Mouse (Mus musculus) heart, adult 11 months (tissue): ENCODE data around the gene Lzts3.

Experiments
- DNase-seq: peaks from one replicate; pipeline ENCODE4 v3.0.0; 2022

Gene Lzts3

DNA sequence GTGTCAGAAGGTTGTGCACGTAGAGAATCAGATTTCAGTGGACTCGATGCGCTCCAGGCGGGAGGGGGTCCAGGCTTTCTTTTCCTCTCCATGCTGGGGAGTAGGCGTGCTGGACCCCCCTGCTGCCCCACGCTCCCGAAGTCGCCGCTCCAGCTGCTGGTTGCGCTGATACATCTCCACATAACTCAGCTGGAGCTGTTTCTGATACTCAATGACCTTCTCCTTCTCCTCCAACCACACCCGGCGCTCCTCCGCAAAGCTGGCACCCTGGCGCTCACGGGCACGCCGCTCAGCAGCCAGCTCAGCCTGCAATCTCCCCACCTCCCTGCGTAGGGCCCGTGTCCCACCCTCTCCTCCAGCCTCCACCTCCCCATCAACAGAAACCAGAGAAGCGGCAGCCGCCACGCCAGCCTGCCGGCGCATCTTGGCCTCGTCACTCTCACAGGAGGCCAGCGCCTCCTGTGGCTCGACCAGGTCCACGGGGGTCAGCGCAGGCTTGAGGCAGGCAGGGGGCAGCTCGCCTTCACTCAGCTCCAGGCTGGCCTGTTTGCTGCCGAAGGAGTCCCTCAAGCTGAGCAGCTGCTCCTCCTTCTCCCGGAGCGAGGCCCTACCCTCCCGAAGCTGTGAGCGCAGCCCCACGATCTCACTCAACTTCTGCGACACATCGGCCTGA is 7.7 kb downstream of the Lzts3 start:
- DNase-seq, result peak; percentile 91

DNA sequence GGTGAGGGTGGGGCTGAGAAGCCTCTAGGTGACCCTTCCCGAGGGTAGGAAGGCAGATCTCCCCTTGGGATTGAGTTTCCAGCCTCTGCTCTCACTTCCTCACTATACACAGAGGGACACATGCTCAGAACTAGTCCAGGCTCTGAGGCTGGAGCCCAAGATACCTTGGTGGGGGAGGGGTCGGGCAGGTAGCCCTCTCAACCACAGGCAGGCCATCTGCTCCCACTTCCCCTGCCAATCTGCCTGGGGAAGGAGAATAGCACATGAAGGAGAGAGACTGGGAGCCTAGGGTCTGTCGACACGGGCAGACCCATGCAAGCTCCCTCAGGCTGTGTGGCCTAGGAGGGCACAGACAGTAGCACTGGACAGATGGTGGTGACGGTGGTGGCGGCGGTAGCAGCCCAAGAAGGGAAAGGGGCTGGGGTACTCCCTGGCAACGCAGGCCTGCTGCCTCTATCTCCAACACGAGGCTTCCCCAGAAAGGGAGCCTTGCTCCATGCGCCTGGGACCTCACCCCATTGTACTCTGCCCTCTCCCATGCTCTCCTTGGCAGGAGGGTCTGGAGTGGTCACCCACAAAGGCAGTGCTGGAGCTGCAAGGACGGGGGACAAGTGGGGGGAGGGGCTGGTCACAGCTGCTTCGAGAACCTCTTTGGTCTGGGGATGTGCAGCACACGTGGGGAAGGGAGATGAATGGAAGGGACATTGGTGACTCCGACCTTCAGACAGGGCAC is 8.4 kb downstream of the Lzts3 start:
- no peak for DNase-seq

DNA sequence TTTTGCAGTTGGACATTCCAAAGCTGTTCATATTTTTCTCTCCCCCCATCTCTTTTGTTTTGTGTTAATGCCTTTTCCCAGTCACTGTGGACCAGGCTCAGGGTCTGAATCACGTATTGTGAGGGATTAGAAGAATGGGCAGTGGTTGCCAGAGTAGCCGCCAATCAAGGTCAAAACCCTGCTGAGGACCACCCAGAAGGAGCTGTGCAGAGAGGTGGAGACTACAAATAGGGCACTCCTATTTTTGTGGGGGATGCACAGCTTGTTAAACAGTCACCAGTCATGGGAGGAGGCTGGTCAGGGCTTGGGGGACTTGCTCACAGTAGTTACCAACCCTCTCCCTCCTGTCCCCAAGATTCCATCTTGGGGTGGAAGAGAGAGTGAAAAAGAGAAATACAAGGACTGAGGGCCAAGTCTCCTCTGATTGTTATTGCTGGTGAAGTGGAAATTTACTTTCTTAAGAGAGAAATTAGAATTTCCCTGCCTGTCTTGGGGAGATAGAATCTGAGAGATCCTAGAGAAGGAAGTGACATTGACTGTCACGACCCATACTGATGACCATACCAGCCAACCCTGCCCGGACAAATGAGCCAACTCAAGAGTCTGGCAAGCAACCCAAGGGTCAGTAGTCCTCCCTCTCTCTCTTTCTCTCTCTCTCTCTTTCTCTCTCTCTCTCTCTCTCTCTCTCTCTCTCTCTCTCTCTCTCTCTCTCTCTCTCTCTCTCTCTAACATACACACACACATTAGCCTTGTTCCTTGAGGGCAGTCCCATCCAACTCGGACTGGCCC is 9.5 kb downstream of the Lzts3 start:
- DNase-seq, result no peak

DNA sequence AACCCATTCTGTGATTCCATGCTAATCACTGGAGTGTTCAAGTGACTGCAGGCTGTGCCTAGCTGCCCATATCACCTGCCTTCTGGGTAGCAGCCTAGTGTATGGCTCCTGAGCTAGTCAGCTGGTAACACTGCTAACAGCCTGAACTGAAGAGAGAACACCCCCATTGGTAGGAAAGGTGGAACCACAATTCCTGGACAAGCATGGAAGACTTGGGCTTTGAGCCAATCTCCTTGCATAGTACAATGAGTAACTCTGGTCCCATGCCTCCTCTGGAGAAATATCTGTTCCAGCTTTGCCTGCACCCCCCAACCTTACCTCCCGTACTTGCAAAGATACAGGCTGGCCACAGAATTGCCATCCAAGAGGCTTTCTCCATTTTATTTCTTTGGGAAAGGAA is 10.2 kb downstream of the Lzts3 start:
- no peak for DNase-seq

DNA sequence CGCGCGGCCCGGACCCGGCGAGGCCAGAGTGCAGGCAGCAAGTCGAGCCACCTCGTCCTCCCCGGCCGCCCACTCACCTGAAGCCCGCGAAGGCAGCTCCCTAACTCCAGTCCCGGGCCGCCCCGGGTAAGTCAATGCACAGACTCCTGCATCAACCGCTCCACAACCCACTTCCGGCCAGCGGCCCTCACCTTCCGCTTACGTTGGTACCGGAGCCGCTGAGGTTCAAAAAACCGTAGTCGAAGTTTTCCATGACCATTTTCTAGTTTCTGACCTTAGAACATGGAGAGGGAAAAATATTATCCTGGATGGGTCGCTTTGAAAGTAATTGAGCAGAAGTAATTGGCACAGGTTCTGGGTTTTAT is 12.8 kb downstream of the Lzts3 start, which contains the start of the genes Fastkd5 and Ubox5:
Gene Fastkd5 (minus strand): TSS at position 189 of the 365 bp plus-strand sequence.
Gene Ubox5 (minus strand): TSS at position 200 of the 365 bp plus-strand sequence.
- DNase-seq, result peak; percentile 99

DNA sequence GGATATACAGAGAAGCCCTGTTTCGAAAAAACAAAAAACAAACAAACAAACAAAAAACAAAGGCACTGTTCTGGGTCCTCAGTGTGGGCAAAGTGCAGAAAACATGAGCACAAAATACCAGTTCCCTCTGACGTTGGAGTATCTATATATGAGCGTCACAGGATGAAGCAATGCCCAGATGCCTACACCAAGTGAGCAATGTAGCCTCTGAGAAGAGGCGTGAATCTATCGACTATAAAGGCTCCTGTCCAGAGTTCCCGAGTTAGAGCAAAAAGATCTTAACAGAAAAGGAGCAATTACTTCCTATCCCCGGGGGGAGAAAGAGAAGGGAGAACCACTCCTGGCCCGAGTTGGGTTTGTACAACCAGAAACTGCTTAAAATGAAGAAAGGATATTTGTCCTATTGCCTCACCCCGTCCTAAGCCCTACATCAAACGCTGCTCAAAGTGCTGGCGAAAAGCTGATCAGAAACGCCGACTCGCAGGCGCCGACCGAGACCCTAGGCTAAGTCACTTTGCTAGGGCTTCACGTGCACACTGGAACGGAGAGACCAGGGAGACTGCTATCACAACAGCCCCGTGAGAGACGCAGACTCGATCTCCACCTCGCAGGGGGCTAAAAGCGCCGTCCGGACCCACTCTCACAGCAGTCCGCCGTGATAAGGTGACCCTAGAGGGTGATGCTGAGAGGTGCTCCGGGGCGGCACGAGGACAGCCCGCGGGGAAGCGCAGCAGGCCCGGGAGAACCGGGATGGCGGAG is 13.3 kb downstream of the Lzts3 start:
- no peak for DNase-seq

DNA sequence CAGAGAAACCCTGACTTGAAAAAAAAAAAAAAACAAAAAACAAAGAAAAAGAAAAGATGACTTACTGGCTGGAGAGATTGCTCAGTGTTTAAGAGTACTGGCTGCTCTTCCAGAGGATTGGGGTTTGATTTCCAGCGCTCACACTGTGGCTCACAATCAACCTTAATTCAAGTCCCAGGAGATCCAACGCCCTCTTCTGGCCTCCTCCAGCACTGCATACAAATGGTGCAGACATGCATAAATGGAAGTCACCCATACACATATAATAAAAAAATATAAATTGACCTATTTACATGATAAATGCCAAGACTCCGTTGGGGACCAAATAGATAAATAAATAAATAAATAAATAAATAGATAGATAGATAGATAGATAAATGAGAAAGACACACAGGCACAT is 14.2 kb downstream of the Lzts3 start:
- no peak for DNase-seq

DNA sequence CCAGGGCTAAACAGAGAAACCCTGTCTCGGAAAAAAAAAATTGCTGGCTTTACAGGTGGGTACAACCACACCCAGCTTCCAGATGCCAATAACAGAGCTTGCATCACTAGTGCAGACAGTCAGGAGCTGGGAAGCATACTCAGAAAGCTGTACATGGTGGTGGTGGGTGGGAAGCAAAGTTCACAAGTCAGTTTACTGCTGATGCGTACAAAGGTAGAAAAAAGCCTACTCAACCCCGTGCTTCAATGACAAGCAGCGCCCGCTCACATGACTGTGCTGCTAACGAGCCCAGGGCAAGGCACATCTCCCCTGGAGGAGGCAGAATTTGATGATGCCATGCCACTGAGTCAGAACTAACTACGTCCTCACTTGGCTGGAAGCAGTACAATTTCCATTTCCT is 23.6 kb downstream of the Lzts3 start:
- DNase-seq, result no peak

DNA sequence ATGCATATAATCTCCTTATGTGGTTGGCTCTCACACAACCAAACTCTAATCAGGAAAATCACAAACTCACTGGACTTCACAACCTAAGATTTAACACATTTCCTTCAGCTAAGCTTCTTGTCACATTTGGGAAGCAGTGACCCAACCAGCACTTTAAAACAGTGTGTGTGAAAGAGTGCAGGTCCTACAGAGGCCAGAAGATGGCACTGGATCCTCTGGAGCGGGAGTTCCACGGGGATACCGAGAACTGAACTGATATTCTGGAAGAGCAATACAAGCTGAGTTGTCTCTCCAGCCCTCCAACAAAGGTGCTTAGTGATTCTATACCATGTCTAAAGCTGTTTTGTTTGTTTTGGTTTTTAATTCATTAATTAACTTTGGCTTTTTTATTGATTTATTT is 29.5 kb downstream of the Lzts3 start:
- no peak for DNase-seq

DNA sequence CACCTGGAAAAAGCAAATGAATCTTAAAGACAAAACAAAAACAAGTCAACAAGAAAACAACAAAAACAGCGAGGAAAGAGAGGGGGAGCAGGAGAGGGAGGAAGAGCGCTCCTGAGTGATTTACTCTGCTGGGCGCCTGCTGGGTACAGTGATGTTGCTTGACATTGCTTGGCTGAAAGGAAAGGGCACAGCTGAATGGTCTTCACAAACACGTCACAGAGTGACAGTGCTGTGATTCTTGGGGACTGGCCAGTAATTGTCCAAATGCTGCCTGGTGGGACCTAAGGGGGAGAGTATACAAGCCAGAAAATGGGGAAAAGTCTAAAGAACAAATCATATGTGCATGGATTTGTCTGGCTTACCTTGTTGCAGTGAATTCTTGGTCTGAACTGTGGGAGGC is 40.4 kb downstream of the Lzts3 start:
- DNase-seq, result no peak

DNA sequence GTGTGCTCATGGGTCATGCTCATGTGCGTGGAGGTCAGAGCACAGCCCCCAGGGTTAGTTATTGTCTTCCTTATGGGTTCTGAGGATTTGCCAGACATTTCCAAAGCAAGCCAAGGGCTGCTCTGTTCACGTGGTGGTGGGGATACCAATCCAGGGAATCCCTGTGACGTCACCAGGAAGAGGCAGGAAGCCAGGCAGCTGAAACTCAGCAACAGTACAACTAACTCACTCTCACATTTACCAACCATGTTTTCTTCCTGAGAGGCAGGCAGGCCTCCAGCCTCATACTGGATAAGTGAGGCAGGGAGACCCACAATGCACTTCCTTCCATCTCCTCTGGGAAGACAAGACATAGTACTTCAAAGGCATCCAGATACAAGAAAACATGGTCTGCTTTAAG is 44.2 kb downstream of the Lzts3 start:
- peak; percentile 93 for DNase-seq

DNA sequence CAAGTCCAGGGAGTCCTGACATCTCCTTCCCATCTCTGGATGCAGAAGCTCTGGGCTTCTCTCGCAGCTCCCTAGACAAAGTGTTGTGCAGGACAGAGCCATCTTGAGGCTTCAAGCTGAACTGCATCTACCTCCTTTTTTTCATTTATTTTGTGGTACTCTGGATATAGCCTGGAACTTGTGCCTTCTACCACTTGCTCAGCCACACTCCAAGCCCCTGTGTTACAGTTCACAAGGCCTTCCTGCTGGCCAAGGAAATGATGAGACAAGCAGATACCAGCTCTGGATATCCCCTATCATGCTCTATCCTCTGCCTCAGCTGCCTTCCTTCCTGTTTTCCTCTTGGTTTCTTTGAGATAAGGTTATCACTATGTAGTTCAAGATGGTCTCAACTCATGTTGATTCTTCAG is 45.0 kb downstream of the Lzts3 start:
- DNase-seq, result no peak

DNA sequence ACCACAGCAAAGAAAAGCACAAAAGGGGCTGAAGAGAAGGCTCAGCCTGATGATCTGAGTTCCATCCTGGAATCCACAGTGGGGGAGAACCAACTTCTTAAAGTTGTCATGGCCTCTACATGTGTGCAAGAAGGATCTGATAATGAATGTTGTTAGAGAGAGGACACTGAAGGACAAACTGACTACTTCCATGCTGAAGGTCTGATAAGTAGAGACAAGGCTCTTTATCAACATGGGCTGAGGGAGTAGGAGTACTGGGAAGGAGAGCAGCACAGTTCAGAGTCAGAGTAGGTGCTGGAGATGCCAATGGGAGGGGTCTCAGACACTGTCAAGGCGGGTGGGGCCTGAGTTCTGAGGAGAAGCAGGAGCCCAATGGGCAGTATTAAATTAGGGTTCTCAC is 47.0 kb downstream of the Lzts3 start:
- DNase-seq, result no peak

DNA sequence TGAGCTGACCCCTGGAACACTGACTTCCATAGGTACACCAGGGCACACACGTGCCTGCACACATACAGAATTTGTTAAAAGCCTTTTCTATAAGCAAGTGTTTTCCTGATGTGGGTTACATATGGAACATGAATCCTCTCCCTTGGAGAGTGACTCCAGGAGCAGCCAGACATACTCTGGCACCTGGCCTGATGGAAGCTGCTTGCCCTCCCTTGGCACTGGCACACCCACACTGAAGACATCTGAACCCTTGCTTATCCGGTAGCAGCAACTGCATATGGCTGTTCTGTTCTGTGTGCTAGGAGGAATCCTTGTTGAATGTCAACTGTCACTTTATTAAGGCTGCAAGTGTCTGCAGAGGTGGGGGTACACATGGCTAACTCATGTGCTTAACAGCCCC is 51.6 kb downstream of the Lzts3 start:
- no peak for DNase-seq

DNA sequence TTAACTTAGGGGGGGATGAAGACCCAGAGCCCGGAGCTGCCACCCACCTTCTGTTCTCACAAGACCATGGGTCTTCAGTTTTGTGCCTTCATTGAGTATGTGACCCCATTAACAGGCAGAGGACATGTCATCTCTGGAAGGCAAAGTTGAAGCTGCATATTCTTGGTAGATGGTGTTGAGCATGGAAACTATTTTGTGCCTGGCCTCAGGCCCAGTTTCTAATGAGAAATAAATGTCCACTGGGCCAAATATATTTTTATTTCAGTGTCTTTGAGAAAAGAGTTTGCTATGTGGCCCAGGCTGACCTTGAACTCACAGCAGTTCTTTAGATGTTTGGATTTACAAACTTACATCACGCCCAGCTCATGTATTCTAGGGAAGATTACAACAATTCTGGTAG is 52.8 kb downstream of the Lzts3 start:
- peak; percentile 87 for DNase-seq

DNA sequence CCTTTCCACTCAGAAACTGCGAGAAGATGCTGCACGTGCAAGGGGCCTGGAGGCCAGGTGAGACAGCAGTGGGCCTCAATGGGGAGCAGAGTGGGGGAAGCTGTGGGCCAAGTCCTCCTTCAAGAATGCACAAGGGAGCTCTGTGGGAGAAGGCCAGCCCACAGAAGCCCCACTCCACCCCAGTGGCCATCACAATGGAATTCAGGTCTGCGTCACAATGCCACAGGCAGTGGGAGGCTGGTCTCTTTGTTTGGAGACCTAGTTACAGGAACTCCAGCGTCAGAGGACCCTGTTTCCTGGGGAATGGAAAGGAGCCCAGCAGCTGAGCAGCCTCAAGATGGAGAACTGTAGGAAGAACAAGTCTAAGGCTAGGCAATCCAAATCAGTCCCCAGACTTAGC is 53.4 kb downstream of the Lzts3 start:
- peak; percentile 90 for DNase-seq

DNA sequence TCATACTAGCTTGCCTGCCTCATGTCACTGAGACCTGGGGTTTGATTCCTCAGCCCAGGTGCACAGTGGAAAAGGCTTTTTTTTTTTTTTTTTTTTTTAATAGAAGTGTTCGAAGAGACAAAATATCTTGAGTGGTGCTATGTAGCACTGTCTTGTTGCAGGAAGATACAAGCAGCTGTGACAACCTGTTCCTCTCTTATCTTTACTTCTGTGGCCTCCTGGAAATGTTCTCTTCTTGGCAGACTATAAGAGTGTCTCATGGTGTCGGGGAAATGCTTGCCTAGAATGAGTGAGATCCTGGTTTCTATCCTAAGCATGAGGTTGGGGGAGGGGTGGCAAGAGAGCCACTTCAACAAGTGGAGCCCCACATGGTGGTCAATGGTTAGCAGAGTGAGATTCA is 54.2 kb downstream of the Lzts3 start:
- DNase-seq, result no peak

DNA sequence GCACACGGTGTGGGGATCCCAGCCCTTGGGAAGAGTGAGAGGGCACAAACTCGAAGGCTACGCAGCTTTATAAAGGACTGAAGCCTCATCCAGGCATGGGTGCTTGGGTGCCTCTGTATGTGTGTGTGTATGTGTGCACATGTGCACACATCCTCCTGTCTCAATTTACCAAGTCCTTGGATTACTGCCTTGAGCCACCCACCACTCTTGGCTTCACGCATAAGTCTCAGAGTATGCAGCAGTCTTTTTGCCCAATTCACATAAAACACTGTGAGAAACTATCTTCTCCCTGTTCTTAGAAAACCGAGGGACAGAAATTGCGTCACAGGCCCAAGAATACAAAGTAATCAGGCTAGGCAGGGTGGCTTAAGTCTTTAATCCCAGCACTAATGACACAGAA is 56.6 kb downstream of the Lzts3 start:
- no peak for DNase-seq

DNA sequence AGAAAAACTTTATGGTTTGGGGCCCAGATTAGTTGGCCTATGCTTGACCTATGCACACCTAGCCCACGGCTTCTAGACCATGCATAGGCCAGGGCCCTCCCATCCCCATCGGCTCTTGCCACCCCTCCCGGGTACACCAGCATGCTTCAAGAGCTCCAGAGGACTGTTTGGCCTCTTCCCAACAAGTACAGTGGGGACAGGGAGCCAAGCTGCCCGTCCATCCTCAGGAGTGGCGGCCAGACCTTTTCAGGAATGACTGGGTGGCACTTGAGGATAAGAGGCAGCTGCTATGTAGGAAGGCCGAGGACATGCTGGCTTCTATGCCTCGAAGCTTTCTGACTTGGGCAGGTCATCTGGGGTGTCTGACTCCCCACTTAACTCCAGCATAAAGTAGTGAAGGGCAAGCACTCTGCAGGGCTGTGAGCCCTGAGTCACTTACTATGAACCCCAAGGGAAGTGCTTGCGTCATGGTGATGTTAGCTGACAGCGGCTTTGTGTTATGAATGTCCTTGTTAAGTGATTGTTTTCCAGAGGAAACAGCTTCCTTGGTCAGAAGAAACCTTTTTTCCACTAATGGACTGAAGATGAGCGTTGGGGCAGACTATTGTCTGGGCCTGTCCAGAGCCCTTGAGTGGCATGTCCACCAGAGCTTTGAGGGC is 58.6 kb downstream of the Lzts3 start:
- peak; percentile 94 for DNase-seq
